Mouse (Mus musculus) left cerebral cortex, adult 18-20 months (tissue): Measurements from ENCODE around the gene Zfp365. TPM values are rescaled to one million over a fixed set of nuclear protein-coding genes. Genes with fewer than 3 reads are reported as not detected.

Experiments
- DNase-seq, 2 experiments: peaks; one replicate each; pipeline ENCODE4 v3.0.0; 2021 to 2022; ENCODE audit warnings: low spot score in 2 of 2, mixed read lengths in 1 of 2
- total RNA-seq, 2 experiments: library from RNA; stranded (reverse); gene quantifications; 2 replicates each; pipeline ENCODE4 v1.2.3; 2021

Zfp365 gene
- total RNA-seq, 2 experiments from 2014 or later: 431 to 445 TPM

DNA sequence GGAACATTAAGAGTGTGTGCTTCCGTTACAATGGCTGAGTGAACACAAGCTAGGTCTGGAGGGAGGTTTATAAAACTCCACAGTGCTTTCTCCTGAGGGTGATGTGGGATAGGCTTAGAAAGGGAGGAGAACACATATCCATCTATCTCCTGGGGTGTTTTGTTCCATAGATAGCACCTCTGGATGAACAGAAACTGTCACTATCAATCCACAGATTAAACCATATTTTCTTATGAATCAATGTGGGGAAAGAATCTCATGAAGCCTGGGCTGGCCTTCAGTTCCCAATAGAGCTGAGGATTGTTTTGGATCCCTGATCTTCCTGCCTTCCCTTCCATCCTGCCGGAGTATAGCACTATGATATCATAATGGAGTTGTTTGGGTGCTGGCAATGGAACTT, 5.5 kb downstream of the Zfp365 start:
- no peak for DNase-seq

DNA sequence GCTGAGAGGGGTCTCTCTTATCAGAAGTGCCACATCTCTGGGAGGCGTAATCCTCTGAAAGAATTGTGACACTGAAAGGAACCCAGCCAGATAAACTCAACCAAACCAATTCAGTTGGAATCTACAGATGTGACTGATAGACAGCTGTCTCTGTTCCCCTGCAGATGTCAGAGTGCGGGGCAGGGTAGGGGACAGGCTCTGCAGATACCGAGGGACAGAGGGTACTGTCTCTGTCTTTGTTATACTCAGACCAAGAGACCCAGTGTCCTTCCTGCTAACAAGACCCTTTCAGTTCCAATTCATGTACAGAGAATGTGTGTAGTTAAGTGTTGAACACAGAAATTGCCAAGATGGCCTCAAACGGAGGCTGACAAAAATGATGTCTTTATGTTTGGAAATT, 6.4 kb downstream of the Zfp365 start:
- DNase-seq: no peak

DNA sequence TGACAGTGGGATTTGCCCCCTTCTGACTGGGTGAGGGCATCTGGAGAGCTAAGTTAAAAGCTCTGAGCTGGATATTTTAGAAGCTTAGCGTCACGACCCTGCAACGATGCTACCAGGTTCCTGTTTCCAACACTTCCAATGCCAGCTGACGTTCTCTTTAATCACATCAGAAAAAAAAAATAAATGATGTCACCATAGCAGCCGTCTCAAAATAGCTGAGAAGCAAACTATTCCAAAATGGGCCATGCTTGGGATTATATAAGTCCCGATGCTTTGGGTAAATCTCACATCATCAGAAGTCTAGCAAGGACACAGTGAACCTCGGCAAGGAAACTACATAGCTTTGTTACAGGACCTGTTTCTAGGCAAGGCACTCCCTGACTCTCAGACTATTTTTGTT, 9.1 kb downstream of the Zfp365 start:
- DNase-seq: no peak

DNA sequence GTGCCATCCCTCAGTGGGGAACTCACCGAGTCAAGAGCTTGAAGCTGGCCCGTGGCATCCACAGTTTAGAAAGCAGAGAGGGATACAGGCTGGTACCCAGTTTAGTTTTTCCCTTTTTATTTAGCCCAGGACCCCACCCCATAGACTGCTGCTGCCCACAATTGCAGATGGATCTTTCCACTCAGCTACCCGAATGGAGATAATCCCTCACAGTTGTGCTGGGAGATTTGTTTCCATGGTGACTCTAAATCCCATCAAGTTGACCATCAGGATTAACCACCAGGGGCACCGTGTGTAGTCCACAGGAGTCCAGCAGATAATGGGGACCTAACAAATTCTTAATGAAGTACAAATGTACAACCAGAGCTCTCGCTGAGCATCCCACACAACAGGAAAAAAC, 11.3 kb downstream of the Zfp365 start:
- DNase-seq: no peak

DNA sequence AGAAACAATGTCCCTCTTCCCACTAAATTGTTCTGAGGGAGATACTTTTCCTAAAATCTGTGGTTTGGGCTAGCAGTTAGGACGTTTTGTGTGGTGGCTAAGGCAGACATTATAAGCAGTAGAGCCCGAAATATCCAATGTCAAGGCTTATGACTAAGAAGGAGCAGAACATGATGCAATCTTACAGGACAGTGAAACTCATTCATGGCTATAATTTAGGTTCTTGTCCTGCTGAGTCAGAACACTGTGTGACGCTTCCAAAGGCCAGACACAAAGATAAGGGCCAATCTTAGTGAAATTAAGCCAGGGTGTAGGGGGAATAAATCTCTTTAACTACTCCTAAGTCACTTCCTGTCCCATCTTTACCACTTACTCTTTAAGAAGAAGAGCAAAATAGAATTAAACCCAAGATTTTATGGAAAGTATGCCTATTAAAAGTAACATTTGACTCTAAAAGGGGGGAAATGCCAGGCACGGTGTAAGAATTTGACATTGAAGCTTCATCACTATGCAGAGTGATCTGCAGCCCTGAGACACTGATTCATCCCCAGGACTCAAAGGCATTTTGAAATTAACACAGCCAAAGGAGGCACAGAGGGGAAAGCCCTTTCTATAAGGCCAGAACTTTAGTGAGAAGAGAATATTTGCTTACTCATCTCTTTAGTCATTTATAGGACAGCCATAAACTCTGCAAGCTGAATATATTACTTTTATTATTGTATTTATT, 13.3 kb downstream of the Zfp365 start:
- no peak for DNase-seq

DNA sequence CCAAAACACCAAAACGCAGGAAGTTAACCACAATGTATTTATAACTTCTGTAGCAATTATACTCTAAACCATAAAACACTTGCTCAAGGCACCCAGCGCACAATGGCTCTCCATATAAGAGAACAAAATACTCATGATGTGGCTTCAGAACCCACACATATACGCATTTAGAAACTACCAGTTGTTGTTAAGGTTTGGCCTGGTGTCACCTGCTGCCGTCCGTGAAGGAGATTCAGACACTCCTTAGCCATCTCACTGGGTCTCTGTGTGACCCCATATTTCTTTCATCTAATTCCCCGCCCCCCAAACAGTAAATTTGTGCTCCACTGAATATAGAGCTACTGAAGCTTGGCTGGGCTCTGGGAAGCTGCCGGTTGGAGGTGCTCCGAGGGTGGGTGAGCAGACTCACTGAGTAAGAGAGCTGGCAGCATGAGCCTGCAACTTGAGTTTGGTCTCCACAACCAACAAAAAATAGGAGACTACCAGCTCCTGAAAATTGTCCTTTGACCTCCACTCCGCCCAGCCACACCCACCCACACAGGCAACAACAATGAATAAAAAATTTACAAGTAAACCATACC, 14.0 kb downstream of the Zfp365 start:
- DNase-seq: no peak

DNA sequence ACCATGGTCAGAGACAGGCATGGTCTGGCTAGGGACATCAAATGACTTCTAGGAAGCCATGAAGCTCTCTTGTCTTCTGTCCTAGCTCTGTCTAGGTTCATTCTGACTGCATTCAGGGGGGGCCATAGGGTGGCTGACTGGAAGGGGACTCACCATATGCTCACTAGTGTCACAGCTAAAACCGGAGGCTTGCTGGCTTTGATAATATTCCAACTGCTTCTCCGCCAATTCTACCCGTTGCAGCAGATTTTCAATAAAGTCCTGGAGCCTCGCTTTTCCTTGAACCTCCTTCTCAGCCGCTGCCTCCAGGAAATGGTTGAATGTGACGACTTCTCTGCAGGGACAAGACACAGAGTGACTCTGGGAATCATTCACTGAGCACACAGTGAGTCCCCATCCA, 15.2 kb downstream of the Zfp365 start:
- DNase-seq: no peak

DNA sequence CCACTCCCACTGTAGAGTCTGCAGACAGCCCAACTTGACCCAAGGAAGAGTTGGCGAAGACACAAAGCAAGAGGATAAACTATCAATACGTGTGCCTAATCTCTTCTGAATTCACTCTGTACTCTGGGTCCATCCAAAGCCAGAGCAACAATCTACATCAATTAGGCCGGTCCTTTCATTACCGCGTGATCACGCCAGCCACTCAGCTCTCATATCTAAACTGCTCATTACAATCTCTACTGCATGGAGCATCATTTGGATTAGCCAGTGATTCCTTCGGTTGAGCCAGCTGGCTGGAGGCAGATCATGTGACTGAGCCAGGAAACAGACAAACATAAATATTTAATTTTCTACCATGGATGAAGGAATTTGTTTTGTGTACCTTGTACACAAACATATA, 17.8 kb downstream of the Zfp365 start:
- DNase-seq: no peak

DNA sequence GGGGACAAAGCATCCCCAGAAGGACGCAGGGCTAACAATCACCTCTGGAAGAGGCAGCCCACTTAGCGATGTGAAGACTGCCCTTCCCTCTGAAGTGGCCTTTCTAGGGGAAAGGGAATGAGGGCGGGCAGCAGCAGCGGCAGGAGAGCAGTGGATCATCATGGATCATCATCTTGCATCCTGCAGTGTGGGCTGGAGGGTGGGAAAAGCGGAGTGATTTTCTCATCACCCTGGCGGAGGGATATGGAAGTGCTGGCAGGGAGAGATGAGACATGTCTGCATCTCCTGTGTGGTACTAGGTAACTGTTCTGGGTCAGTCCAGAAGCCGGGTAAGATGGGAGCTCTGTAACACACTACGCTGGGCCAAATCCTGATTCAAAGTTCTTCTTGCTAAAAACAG, 18.4 kb downstream of the Zfp365 start:
- peak in 1 of 2 experiments; percentile 54 for DNase-seq

DNA sequence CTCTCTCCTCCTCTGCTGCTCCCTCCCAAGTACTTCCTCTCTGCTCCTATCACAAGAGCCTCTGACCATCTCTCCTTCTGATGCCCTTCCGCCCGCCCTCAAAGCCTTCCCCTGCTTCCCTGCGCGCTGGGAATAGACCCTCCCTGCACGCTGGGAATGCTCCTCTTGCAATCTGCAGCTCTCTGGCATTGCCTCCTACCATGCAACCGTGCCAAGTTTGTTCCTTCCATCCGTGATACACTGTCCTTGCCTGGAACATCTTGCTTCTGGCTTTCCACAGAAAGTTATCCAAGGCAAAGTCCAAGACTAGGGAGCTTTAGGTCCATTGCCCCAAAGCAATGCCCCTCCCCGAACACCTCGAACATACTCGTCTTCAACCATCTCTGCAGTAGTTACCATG, 19.2 kb downstream of the Zfp365 start:
- DNase-seq: no peak

DNA sequence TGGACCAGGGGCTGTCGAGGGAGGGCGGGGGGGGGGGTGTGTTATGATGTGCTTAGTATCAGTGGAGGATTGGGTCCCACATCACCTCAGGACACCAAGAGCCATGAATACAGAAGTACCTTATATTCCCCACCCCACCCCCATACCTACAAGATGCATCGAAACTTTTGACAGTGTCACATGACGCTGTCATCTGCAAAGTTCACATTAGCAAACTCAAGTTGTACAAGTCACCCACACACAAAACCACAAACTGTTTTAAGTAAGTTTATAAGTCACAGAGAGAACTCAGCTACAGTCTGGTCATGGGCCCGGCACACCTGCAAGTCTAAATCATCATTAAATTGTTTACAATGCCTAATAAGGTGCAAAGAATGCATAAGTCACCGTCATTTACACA, 21.3 kb downstream of the Zfp365 start:
- no peak for DNase-seq

DNA sequence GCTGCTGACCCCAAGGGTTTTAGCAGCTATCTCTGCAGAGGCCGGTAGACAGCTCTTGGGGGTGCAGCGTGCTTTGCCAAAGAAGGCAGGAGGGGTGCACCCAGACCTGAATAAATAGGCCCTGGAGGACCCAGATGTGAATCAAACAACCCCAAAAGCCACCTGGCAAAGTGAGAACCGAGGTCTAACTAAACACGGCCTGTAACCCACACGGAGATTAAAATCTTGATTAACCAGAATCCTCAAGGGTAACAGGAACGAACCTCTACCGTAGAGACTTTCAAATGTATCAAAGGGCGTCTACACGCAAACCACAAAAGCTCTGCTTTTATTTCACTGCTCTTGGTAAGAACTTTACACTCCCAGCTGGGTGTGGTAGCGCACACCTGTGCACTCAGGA, 24.5 kb downstream of the Zfp365 start:
- DNase-seq: no peak

DNA sequence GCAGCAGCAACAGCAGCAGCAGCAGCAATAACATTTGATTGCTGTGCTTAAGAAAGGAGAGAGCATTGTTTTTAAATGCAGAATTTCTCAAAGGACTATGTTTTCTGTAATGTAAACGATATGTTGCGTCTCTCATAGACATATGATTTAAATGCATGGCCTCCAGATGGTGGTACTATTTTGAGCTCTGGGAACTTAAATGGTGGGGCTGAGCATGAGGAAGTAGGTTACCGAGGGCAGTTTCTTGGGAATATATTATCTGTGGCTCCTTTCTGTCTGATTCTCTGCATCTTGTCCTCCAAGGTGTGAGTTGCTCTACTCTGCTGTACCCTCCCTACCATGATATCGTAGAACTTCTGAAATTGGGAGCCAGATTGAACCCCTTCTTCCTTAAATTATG, 31.8 kb downstream of the Zfp365 start:
- no peak for DNase-seq

DNA sequence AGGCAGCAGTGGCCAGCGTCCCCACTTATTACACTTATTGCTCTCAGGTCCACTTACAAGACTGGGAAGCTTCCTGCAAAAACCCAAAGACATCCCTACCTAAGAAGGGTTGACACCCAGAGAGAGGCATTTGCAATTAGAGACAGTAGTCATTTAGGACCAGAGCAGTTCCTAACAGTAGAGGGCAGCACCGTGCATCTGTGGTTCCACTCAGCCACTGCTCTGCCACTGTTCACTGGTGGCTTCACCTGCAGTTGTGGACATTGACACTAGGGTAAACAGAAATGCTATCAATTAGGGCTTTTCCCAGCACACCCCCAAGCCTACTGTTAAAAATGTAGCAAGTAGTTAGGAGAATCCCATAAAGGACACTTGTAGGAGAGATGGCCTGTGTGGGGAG, 40.7 kb downstream of the Zfp365 start:
- peak; percentile 79 to 87 for DNase-seq

DNA sequence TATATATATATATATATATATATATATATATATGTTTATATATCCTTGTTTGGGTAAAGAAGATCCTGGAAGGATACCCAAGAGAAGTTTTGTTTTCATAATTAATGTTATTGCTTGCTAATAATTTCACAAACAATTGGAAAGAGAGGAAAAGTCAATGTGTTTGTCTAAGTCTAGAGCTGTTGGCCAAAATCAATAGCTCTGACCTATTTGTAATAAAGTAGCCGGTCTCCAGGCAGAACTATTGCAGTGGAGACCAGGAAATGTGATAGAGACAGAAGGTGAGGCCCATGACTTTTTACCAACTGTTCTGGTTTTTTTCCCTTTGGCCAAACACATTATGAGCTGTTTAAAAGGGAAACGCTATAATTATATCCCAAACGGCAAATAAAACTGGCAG, 44.2 kb downstream of the Zfp365 start:
- no peak for DNase-seq

DNA sequence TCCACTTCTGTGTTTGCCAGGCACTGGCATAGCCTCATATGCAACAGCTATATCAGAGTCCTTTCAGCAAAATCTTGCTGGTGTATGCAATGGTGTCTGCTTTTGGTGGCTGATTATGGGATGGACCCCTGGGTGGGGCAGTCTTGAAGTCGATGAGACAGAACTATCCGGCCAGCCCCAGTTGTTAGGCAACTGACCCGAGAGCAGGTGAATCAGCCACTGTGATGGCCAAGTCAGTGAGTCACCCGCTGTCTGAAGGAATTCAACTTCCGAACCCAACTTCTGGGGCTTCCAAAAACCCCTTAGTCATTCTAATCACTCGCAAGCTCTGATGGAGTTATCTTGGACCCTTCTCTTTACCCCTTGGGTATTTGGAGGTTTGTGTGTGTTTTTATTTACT, 46.6 kb downstream of the Zfp365 start:
- no peak for DNase-seq

DNA sequence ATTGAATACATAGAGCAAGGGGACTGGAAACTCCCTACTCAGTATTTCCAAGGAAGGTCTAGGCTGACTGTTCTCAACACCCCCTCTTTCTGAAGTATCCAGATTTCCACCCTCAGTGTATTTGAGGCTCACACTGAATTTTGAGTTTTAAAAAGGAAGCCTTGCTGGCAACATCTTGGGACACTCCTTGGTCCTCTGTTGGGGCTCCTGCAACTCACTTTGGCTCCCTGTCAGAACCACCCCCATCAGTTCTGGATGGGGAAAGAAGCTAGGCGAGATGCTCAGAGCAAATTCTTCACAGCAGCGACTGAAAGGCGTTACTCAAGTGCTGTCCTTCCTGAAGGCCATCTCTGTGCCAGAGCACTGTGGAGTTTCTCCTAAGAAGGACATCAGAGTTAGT, 47.4 kb downstream of the Zfp365 start:
- peak; percentile 67 to 84 for DNase-seq

DNA sequence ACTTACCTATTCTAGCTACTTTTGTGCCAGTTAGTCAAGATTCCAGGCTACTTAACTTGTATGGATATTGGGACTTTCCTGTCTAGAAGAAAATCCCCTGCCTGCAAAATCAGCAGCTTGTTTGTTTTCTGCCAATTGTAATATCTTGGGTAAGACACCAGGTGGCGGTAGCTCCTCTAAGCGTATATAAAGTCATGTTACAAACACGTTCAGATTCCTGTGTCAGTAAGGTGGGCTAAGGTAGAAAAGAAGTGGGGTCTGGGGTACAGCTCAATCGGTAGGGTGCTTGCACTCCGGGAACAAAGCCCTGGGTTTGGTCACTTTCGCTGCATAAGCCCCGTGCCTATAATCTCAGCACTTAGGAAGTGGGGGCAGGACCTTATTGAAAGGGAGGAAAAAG, 50.1 kb downstream of the Zfp365 start:
- DNase-seq: peak in 1 of 2 experiments; percentile 50

DNA sequence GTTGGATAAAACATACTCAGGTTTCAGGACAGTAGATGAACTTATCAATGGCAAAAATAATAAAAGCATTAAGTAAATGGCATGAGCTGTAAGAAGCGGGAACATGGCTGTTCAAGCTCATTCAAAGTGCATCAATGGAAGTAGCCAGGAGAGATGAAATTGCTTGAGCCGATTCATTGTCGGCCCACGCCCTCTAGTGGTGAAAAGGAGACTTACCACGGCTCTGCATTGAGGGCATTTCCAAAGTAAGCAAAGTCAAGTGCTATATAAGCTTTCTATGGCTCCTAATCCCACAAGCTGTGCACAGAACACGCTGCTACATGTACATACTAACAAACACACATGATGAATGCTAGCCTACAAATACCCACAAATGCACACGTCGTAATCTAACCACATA, 53.6 kb downstream of the Zfp365 start:
- peak; percentile 75 to 82 for DNase-seq

DNA sequence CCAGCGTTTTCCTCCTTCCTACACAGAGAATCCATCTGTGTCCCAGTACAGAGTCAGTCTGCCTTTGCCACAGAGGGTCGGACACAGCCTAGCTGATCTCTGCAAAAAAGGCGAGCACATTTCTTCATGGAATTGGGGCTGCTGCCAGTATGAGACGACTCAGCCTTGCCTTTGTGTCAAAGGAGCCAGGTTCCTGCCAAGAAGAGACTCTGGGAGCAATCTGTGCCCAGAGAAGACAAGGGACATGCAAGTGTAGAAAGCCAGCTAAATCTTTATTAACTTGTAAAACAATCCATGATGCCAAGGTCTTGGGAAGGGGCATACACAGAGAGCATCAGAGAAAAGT, 54.9 kb downstream of the Zfp365 start:
- DNase-seq: no peak

DNA sequence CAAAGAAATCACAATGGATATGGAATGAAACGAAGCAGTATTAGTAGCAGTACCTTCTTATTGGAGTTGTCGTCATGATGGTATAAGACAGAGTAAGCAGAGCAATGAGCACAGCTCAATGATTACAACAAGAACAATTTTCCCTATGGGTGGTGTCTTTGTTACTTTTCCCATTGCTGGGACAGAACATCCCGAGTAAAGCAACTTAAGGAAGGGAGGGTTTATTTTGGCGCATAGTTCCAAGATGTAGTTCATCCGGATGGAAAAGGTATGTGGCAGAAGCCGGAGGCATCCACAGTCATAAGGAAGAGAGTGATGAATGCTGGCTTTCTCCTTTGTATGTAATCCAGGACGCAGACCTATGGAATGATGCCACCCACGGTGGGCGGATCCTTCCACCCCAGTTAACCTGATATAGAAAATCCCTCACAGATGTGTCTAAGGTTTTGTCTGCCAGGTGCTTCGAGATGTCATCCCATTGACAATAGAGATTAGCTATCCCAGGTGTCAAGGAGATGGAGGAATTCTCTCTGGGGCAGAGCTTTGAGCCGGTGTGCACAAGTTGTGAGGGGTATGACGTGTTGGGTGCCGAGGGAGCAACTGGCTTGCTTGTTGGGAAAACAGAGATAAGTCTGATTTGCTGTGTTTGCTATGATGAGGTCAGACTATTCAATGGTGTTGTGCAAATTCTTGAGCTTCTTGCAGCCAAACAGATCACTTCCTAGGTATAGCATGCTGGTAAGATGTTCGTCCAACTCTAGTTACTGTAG, 55.5 kb downstream of the Zfp365 start:
- no peak for DNase-seq

DNA sequence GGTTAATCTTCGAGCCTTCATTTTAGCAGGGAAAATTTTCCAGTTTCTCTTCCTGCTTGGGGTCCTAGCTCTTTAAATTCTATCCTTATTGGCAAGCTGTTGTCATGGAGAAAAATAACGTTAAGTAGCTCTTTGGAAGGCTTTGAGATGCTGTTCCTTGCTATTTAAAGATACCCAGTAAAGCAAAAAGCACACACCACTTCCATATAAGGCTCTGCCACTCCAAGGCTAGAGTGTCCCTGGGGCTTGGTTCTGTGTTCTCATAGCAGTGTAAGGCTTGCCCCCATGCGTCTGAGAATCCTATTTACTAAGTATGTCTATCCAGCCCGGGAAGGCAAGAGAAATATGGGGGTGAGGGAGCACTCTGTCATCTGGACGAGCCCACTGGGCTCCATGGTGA, 56.7 kb downstream of the Zfp365 start:
- DNase-seq: no peak

DNA sequence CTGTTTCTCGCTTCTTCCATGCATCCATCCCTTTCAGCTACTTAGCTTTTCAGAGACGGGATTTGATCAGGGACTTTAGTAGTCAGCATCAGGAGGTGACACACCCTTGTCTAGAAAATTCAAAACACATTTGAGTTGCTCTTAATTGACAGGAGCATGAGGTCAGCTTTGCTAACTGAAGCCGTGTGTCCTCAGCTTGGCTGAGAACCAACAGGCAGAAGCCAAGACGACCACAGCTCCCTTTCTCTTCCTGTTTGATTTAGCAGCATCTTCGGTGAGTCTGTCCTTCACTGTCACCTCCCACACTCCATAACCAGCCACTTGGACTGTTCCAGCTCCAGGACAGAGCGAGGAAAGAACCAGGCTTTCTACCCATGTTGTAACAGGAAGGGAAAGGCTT, 60.1 kb downstream of the Zfp365 start:
- no peak for DNase-seq
